Mouse (Mus musculus): ENCODE data around the gene Dock8. TPM values are rescaled to one million over a fixed set of nuclear protein-coding genes. Genes with fewer than 3 reads are reported as not detected.

Gene Dock8
- polyA plus RNA-seq, 1 experiment from 2014 or later = 5.0 TPM

- Histone ChIP-seq H3K4me2 (ENCODE audit: low read depth, low read length) (no peak overlapping the region), H3K9me3 (ENCODE audit: control insufficient read depth, low read length) (no peaks in the 10 kb centered on the region), H3K4me1 (ENCODE audit: control insufficient read depth, insufficient read depth, low read length) (no peaks in the 10 kb centered on the region), H3K27me3 (replicated peaks; ENCODE audit: control insufficient read depth, insufficient read depth, low read length) (no peaks in the 10 kb centered on the region), H3K4me3 (ENCODE audit: low read length) (no peak overlapping the region), H3K9ac (ENCODE audit: low read depth, low read length) (no peak overlapping the region), H3K36me3 (ENCODE audit: control insufficient read depth, insufficient read depth, low read length) (no peaks in the 10 kb centered on the region), H3K27ac (ENCODE audit: low read length) (no peak overlapping the region)
- no peak for ATAC-seq
- 60% methylated on average over 9 of the region's 9 CpGs for WGBS
These were observed 66.9 kb downstream of the Dock8 start for GRCm38 (mm10) chr19:25066229-25066628.

- Histone ChIP-seq H3K4me3 (ENCODE audit: low read length) (no peak overlapping the region), H3K9me3 (ENCODE audit: control insufficient read depth, low read length) (no peaks in the 10 kb centered on the region), H3K9ac (ENCODE audit: low read depth, low read length) (no peak overlapping the region), H3K27ac (ENCODE audit: low read length) (no peak overlapping the region), H3K4me1 (ENCODE audit: control insufficient read depth, insufficient read depth, low read length) (no peaks in the 10 kb centered on the region), H3K4me2 (ENCODE audit: low read depth, low read length) (no peak overlapping the region), H3K36me3 (ENCODE audit: control insufficient read depth, insufficient read depth, low read length) (no peaks in the 10 kb centered on the region), H3K27me3 (replicated peaks; ENCODE audit: control insufficient read depth, insufficient read depth, low read length) (no peaks in the 10 kb centered on the region)
- no peak for ATAC-seq
- WGBS = 73% methylated on average over 8 of the region's 8 CpGs
These were observed 69.2 kb downstream of the Dock8 start for GRCm38 (mm10) chr19:25068518-25068917.

- ATAC-seq = no peak
- Histone ChIP-seq H3K9me3 (ENCODE audit: control insufficient read depth, low read length) (no peaks in the 10 kb centered on the region), H3K4me3 (ENCODE audit: low read length) (no peak overlapping the region), H3K27ac (ENCODE audit: low read length) (no peak overlapping the region), H3K36me3 (ENCODE audit: control insufficient read depth, insufficient read depth, low read length) (no peaks in the 10 kb centered on the region), H3K4me1 (ENCODE audit: control insufficient read depth, insufficient read depth, low read length) (no peaks in the 10 kb centered on the region), H3K4me2 (ENCODE audit: low read depth, low read length) (no peak overlapping the region), H3K27me3 (replicated peaks; ENCODE audit: control insufficient read depth, insufficient read depth, low read length) (no peaks in the 10 kb centered on the region), H3K9ac (ENCODE audit: low read depth, low read length) (no peak overlapping the region)
- 90% methylated on average over 9 of the region's 9 CpGs for WGBS
These were observed 73.2 kb downstream of the Dock8 start for GRCm38 (mm10) chr19:25072521-25072920.

GRCm38 (mm10) chr19:25074741-25075140 lies 75.4 kb downstream of the Dock8 start:
- H3K36me3 ChIP-seq (ENCODE audit: control insufficient read depth, insufficient read depth, low read length) = no peaks in the 10 kb centered on the region
- 73% methylated on average over 6 of the region's 6 CpGs for WGBS
- H3K4me1 ChIP-seq (ENCODE audit: control insufficient read depth, insufficient read depth, low read length) = no peaks in the 10 kb centered on the region
- no peak for ATAC-seq
- no peak overlapping the region for H3K9ac ChIP-seq (ENCODE audit: low read depth, low read length)
- H3K27me3 ChIP-seq (replicated peaks; ENCODE audit: control insufficient read depth, insufficient read depth, low read length) = no peaks in the 10 kb centered on the region
- H3K4me2 ChIP-seq (ENCODE audit: low read depth, low read length) = no peak overlapping the region
- no peak overlapping the region for H3K4me3 ChIP-seq (ENCODE audit: low read length)
- H3K9me3 ChIP-seq (ENCODE audit: control insufficient read depth, low read length) = no peaks in the 10 kb centered on the region
- H3K27ac ChIP-seq (ENCODE audit: low read length) = no peak overlapping the region

GRCm38 (mm10) chr19:25077636-25078035 lies 78.3 kb downstream of the Dock8 start:
- H3K27ac ChIP-seq (ENCODE audit: low read length) = no peak overlapping the region
- no peak overlapping the region for H3K4me3 ChIP-seq (ENCODE audit: low read length)
- H3K9ac ChIP-seq (ENCODE audit: low read depth, low read length) = no peak overlapping the region
- no peaks in the 10 kb centered on the region for H3K9me3 ChIP-seq (ENCODE audit: control insufficient read depth, low read length)
- no peaks in the 10 kb centered on the region for H3K27me3 ChIP-seq (replicated peaks; ENCODE audit: control insufficient read depth, insufficient read depth, low read length)
- H3K4me1 ChIP-seq (ENCODE audit: control insufficient read depth, insufficient read depth, low read length) = no peaks in the 10 kb centered on the region
- 72% methylated on average over 7 of the region's 7 CpGs for WGBS
- ATAC-seq = no peak
- no peak overlapping the region for H3K4me2 ChIP-seq (ENCODE audit: low read depth, low read length)
- no peaks in the 10 kb centered on the region for H3K36me3 ChIP-seq (ENCODE audit: control insufficient read depth, insufficient read depth, low read length)

GRCm38 (mm10) chr19:25078130-25078529 lies 78.8 kb downstream of the Dock8 start:
- 60% methylated on average over 8 of the region's 8 CpGs for WGBS
- no peak for ATAC-seq
- Histone ChIP-seq H3K9ac (ENCODE audit: low read depth, low read length) (no peak overlapping the region), H3K4me3 (ENCODE audit: low read length) (no peak overlapping the region), H3K27ac (ENCODE audit: low read length) (no peak overlapping the region), H3K27me3 (replicated peaks; ENCODE audit: control insufficient read depth, insufficient read depth, low read length) (no peaks in the 10 kb centered on the region), H3K9me3 (ENCODE audit: control insufficient read depth, low read length) (no peaks in the 10 kb centered on the region), H3K4me1 (ENCODE audit: control insufficient read depth, insufficient read depth, low read length) (no peaks in the 10 kb centered on the region), H3K4me2 (ENCODE audit: low read depth, low read length) (no peak overlapping the region), H3K36me3 (ENCODE audit: control insufficient read depth, insufficient read depth, low read length) (no peaks in the 10 kb centered on the region)

- Histone ChIP-seq H3K27ac (ENCODE audit: low read length) (no peak overlapping the region), H3K36me3 (ENCODE audit: control insufficient read depth, insufficient read depth, low read length) (no peaks in the 10 kb centered on the region), H3K27me3 (replicated peaks; ENCODE audit: control insufficient read depth, insufficient read depth, low read length) (no peaks in the 10 kb centered on the region), H3K9me3 (ENCODE audit: control insufficient read depth, low read length) (no peaks in the 10 kb centered on the region), H3K4me3 (ENCODE audit: low read length) (no peak overlapping the region), H3K4me1 (ENCODE audit: control insufficient read depth, insufficient read depth, low read length) (no peaks in the 10 kb centered on the region), H3K9ac (ENCODE audit: low read depth, low read length) (no peak overlapping the region), H3K4me2 (ENCODE audit: low read depth, low read length) (no peak overlapping the region)
- 84% methylated on average over 5 of the region's 5 CpGs for WGBS
- no peak for ATAC-seq
These were observed 80.8 kb downstream of the Dock8 start for GRCm38 (mm10) chr19:25080166-25080565.

GRCm38 (mm10) chr19:25082839-25083238 lies 83.5 kb downstream of the Dock8 start:
- H3K9me3 ChIP-seq (ENCODE audit: control insufficient read depth, low read length) = no peaks in the 10 kb centered on the region
- H3K4me2 ChIP-seq (ENCODE audit: low read depth, low read length) = no peak overlapping the region
- no peaks in the 10 kb centered on the region for H3K27me3 ChIP-seq (replicated peaks; ENCODE audit: control insufficient read depth, insufficient read depth, low read length)
- H3K4me1 ChIP-seq (ENCODE audit: control insufficient read depth, insufficient read depth, low read length) = 0 out of 2 replicates have a peak, but pooled peaks cover 3% of the 10 kb centered on the region
- no peak overlapping the region for H3K4me3 ChIP-seq (ENCODE audit: low read length)
- no peak for ATAC-seq
- H3K9ac ChIP-seq (ENCODE audit: low read depth, low read length) = no peak overlapping the region
- no peaks in the 10 kb centered on the region for H3K36me3 ChIP-seq (ENCODE audit: control insufficient read depth, insufficient read depth, low read length)
- whole genome bisulfite sequencing = 77% methylated on average over 2 of the region's 2 CpGs
- H3K27ac ChIP-seq (ENCODE audit: low read length) = no peak overlapping the region

- no peak overlapping the region for H3K4me3 ChIP-seq (ENCODE audit: low read length)
- 52% methylated on average over 7 of the region's 7 CpGs for WGBS
- no peaks in the 10 kb centered on the region for H3K36me3 ChIP-seq (ENCODE audit: control insufficient read depth, insufficient read depth, low read length)
- no peaks in the 10 kb centered on the region for H3K9me3 ChIP-seq (ENCODE audit: control insufficient read depth, low read length)
- H3K27me3 ChIP-seq (replicated peaks; ENCODE audit: control insufficient read depth, insufficient read depth, low read length) = no peaks in the 10 kb centered on the region
- no peak overlapping the region for H3K4me2 ChIP-seq (ENCODE audit: low read depth, low read length)
- H3K27ac ChIP-seq (ENCODE audit: low read length) = no peak overlapping the region
- no peak for ATAC-seq
- 0 out of 2 replicates have a peak, but pooled peaks cover 3% of the 10 kb centered on the region for H3K4me1 ChIP-seq (ENCODE audit: control insufficient read depth, insufficient read depth, low read length)
- no peak overlapping the region for H3K9ac ChIP-seq (ENCODE audit: low read depth, low read length)
These were observed 87.8 kb downstream of the Dock8 start for GRCm38 (mm10) chr19:25087181-25087580.

GRCm38 (mm10) chr19:25089746-25090145 lies 90.4 kb downstream of the Dock8 start:
- H3K9ac ChIP-seq (ENCODE audit: low read depth, low read length) = no peak overlapping the region
- no peak overlapping the region for H3K4me2 ChIP-seq (ENCODE audit: low read depth, low read length)
- 0 out of 2 replicates have a peak, but pooled peaks cover 3% of the 10 kb centered on the region for H3K4me1 ChIP-seq (ENCODE audit: control insufficient read depth, insufficient read depth, low read length)
- H3K9me3 ChIP-seq (ENCODE audit: control insufficient read depth, low read length) = no peaks in the 10 kb centered on the region
- H3K27me3 ChIP-seq (replicated peaks; ENCODE audit: control insufficient read depth, insufficient read depth, low read length) = no peaks in the 10 kb centered on the region
- no peaks in the 10 kb centered on the region for H3K36me3 ChIP-seq (ENCODE audit: control insufficient read depth, insufficient read depth, low read length)
- no peak for ATAC-seq
- no peak overlapping the region for H3K4me3 ChIP-seq (ENCODE audit: low read length)
- 81% methylated on average over 7 of the region's 7 CpGs for WGBS
- H3K27ac ChIP-seq (ENCODE audit: low read length) = no peak overlapping the region
